Mouse (Mus musculus): ENCODE data around the gene Ssh2.

DNA sequence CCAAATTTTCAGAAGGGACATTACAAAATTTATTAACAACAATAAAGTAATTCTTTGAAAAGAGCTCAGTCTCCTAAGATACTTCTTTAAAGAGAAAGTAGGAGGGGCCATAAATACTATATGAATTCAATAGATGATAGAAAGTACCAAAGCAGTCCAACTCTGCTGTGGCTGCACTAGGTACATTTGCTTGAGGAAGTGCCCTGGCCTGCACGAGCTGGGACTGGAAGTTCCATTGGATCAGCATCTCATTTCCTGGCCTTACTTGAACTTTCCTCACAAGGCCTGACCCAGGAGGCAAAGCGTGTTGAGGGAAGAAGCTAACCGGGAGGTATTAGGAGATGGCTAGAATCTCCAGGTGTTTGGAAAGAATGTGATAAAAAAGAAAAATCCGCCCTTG, 75.4 kb downstream of the Ssh2 start:
- TF ChIP-seq CTCF (IDR thresholded peaks at IDR 0.05; ENCODE audit: low read depth) = no peak
- no peak for TF ChIP-seq EP300 (optimal IDR thresholded peaks at IDR 0.05)
